Mouse (Mus musculus): ENCODE data around the gene Ikbkg.
"Not testable (repeated sequence)": the region's sequence is repeated elsewhere in the genome, so short reads cannot be mapped to it uniquely, and the experiment has no call there.

DNA sequence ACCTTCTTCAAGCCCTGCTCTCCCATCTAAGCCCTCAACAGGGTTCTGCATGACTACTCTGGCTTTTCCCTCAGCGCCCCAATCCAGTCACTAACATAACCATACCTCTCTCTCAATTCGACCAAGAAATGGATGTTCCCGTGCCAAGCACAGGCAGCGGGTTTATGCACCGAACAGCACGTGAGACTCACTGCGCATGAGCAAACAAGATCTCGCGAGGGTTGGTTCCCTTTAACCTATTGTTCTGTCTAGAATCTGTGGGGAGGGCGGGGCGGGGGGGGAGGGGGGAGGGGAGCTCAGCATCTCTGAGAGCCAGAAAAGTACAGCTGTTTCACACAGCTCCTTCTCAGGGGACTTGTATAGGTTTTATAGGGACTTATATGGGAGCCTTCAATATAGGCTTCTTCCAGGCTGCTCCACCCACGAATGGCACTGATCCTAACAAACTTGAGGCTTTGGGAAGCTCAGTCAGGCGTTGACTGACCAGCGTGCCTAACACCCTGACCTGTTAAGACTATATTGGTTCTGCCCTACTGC is 88.3 kb downstream of the Ikbkg start, which contains the start of gene Gm6880:
- TF ChIP-seq CTCF (IDR thresholded peaks at IDR 0.05; ENCODE audit: control insufficient read depth, insufficient read depth, insufficient read length); USF1 (IDR thresholded peaks at IDR 0.05; ENCODE audit: low read depth); MYOD1 (IDR thresholded peaks at IDR 0.05; ENCODE audit: control insufficient read depth, insufficient read length, low read depth); FOSL1 (IDR thresholded peaks at IDR 0.05; ENCODE audit: insufficient read depth, low read length, poor library complexity, severe bottlenecking); MYOG (IDR thresholded peaks at IDR 0.05; ENCODE audit: control insufficient read depth, extremely low read depth, insufficient read length); MAX (IDR thresholded peaks at IDR 0.05): not testable (repeated sequence)

All from C2C12 (cell line).